Mouse (Mus musculus): ENCODE measurements around the gene Phf23. TPM values are rescaled to one million over a fixed set of nuclear protein-coding genes. Genes with fewer than 3 reads are reported as not detected.

Gene Phf23
- polyA plus RNA-seq, 1 experiment from 2014 or later: 64.9 TPM

- ATAC-seq (ENCODE audit: insufficient number of reproducible peaks, low FRiP score, low TSS enrichment, low read depth) (no peak), DNase-seq (ENCODE audit: low spot score) (no peak)
- no peak overlapping the region for H3K9ac ChIP-seq (ENCODE audit: low read length)
- H3K4me2 ChIP-seq (ENCODE audit: low read depth, severe bottlenecking): no peak overlapping the region
- 95% methylated on average over 28 of the region's 28 CpGs for WGBS
- peaks cover 43% of the 10 kb centered on the region for H3K4me1 ChIP-seq (ENCODE audit: control insufficient read depth, insufficient read depth, low read length)
- no peaks in the 10 kb centered on the region for H3K9me3 ChIP-seq (ENCODE audit: control insufficient read depth, low read length)
- no peak overlapping the region for H3K27ac ChIP-seq (replicated peaks; ENCODE audit: low read depth, low read length)
- H3K4me3 ChIP-seq (ENCODE audit: low read depth, low read length): no peak overlapping the region
- no peaks in the 10 kb centered on the region for H3K27me3 ChIP-seq (ENCODE audit: control insufficient read depth, insufficient read depth, low read length)
- H3K36me3 ChIP-seq (ENCODE audit: control insufficient read depth, insufficient read depth, low read length): peaks cover 12% of the 10 kb centered on the region
These were observed 35.2 kb downstream of the Phf23 start for GRCm38 (mm10) chr11:70030651-70031320.

GRCm38 (mm10) chr11:70031321-70031670 is 35.7 kb downstream of the Phf23 start:
- DNase-seq (ENCODE audit: low spot score) (no peak), ATAC-seq (ENCODE audit: insufficient number of reproducible peaks, low FRiP score, low TSS enrichment, low read depth) (no peak)
- H3K4me2 ChIP-seq (ENCODE audit: low read depth, severe bottlenecking): no peak overlapping the region
- no peak overlapping the region for H3K4me3 ChIP-seq (ENCODE audit: low read depth, low read length)
- peaks cover 12% of the 10 kb centered on the region for H3K36me3 ChIP-seq (ENCODE audit: control insufficient read depth, insufficient read depth, low read length)
- no peaks in the 10 kb centered on the region for H3K9me3 ChIP-seq (ENCODE audit: control insufficient read depth, low read length)
- no peaks in the 10 kb centered on the region for H3K27me3 ChIP-seq (ENCODE audit: control insufficient read depth, insufficient read depth, low read length)
- 97% methylated on average over 11 of the region's 11 CpGs for WGBS
- peaks cover 38% of the 10 kb centered on the region for H3K4me1 ChIP-seq (ENCODE audit: control insufficient read depth, insufficient read depth, low read length)
- no peak overlapping the region for H3K9ac ChIP-seq (ENCODE audit: low read length)
- H3K27ac ChIP-seq (replicated peaks; ENCODE audit: low read depth, low read length): no peak overlapping the region

GRCm38 (mm10) chr11:70038174-70038573 is 42.6 kb downstream of the Phf23 start:
- no peak overlapping the region for H3K9ac ChIP-seq (ENCODE audit: low read length)
- no peaks in the 10 kb centered on the region for H3K9me3 ChIP-seq (ENCODE audit: control insufficient read depth, low read length)
- no peaks in the 10 kb centered on the region for H3K4me1 ChIP-seq (ENCODE audit: control insufficient read depth, insufficient read depth, low read length)
- 72% methylated on average over 7 of the region's 7 CpGs for WGBS
- no peak overlapping the region for H3K4me3 ChIP-seq (ENCODE audit: low read depth, low read length)
- no peaks in the 10 kb centered on the region; the same call in 1 of the 2 replicates for H3K36me3 ChIP-seq (ENCODE audit: control insufficient read depth, insufficient read depth, low read length)
- H3K4me2 ChIP-seq (ENCODE audit: low read depth, severe bottlenecking): no peak overlapping the region
- H3K27me3 ChIP-seq (ENCODE audit: control insufficient read depth, insufficient read depth, low read length): no peaks in the 10 kb centered on the region
- ATAC-seq (ENCODE audit: insufficient number of reproducible peaks, low FRiP score, low TSS enrichment, low read depth) (no peak), DNase-seq (ENCODE audit: low spot score) (no peak)
- H3K27ac ChIP-seq (replicated peaks; ENCODE audit: low read depth, low read length): no peak overlapping the region

- WGBS: 86% methylated on average over 10 of the region's 10 CpGs
- Histone ChIP-seq H3K4me2 (ENCODE audit: low read depth, severe bottlenecking) (no peak overlapping the region), H3K36me3 (ENCODE audit: control insufficient read depth, insufficient read depth, low read length) (peaks cover 6% of the 10 kb centered on the region), H3K9ac (ENCODE audit: low read length) (no peak overlapping the region), H3K4me3 (ENCODE audit: low read depth, low read length) (no peak overlapping the region), H3K4me1 (ENCODE audit: control insufficient read depth, insufficient read depth, low read length) (no peaks in the 10 kb centered on the region), H3K9me3 (ENCODE audit: control insufficient read depth, low read length) (no peaks in the 10 kb centered on the region), H3K27me3 (ENCODE audit: control insufficient read depth, insufficient read depth, low read length) (no peaks in the 10 kb centered on the region), H3K27ac (replicated peaks; ENCODE audit: low read depth, low read length) (no peak overlapping the region)
- DNase-seq (ENCODE audit: low spot score): no peak
- ATAC-seq (ENCODE audit: insufficient number of reproducible peaks, low FRiP score, low TSS enrichment, low read depth): no peak
These were observed 44.1 kb downstream of the Phf23 start for GRCm38 (mm10) chr11:70039631-70040030.

- Histone ChIP-seq H3K4me3 (ENCODE audit: low read depth, low read length) (no peak overlapping the region), H3K27ac (replicated peaks; ENCODE audit: low read depth, low read length) (no peak overlapping the region), H3K27me3 (ENCODE audit: control insufficient read depth, insufficient read depth, low read length) (no peaks in the 10 kb centered on the region), H3K9ac (ENCODE audit: low read length) (no peak overlapping the region), H3K4me2 (ENCODE audit: low read depth, severe bottlenecking) (no peak overlapping the region), H3K36me3 (ENCODE audit: control insufficient read depth, insufficient read depth, low read length) (peaks cover 6% of the 10 kb centered on the region), H3K4me1 (ENCODE audit: control insufficient read depth, insufficient read depth, low read length) (no peaks in the 10 kb centered on the region), H3K9me3 (ENCODE audit: control insufficient read depth, low read length) (no peaks in the 10 kb centered on the region)
- WGBS: 88% methylated on average over 7 of the region's 7 CpGs
- no peak for DNase-seq (ENCODE audit: low spot score)
- no peak for ATAC-seq (ENCODE audit: insufficient number of reproducible peaks, low FRiP score, low TSS enrichment, low read depth)
These were observed 44.6 kb downstream of the Phf23 start for GRCm38 (mm10) chr11:70040184-70040583.

- no peaks in the 10 kb centered on the region for H3K4me1 ChIP-seq (ENCODE audit: control insufficient read depth, insufficient read depth, low read length)
- no peaks in the 10 kb centered on the region for H3K27me3 ChIP-seq (ENCODE audit: control insufficient read depth, insufficient read depth, low read length)
- H3K4me3 ChIP-seq (ENCODE audit: low read depth, low read length): no peak overlapping the region
- ATAC-seq (ENCODE audit: insufficient number of reproducible peaks, low FRiP score, low TSS enrichment, low read depth) (no peak), DNase-seq (ENCODE audit: low spot score) (no peak)
- H3K36me3 ChIP-seq (ENCODE audit: control insufficient read depth, insufficient read depth, low read length): peaks cover 6% of the 10 kb centered on the region
- no peak overlapping the region for H3K9ac ChIP-seq (ENCODE audit: low read length)
- H3K27ac ChIP-seq (replicated peaks; ENCODE audit: low read depth, low read length): no peak overlapping the region
- WGBS: 88% methylated on average over 23 of the region's 23 CpGs
- no peaks in the 10 kb centered on the region for H3K9me3 ChIP-seq (ENCODE audit: control insufficient read depth, low read length)
- H3K4me2 ChIP-seq (ENCODE audit: low read depth, severe bottlenecking): no peak overlapping the region
These were observed 46.9 kb downstream of the Phf23 start for GRCm38 (mm10) chr11:70042309-70043085.

- DNase-seq (ENCODE audit: low spot score) (no peak), ATAC-seq (ENCODE audit: insufficient number of reproducible peaks, low FRiP score, low TSS enrichment, low read depth) (no peak)
- no peaks in the 10 kb centered on the region for H3K9me3 ChIP-seq (ENCODE audit: control insufficient read depth, low read length)
- H3K27me3 ChIP-seq (ENCODE audit: control insufficient read depth, insufficient read depth, low read length): no peaks in the 10 kb centered on the region
- H3K27ac ChIP-seq (replicated peaks; ENCODE audit: low read depth, low read length): no peak overlapping the region
- H3K9ac ChIP-seq (ENCODE audit: low read length): no peak overlapping the region
- H3K4me2 ChIP-seq (ENCODE audit: low read depth, severe bottlenecking): no peak overlapping the region
- H3K4me3 ChIP-seq (ENCODE audit: low read depth, low read length): no peak overlapping the region
- WGBS: 83% methylated on average over 7 of the region's 7 CpGs
- peaks cover 6% of the 10 kb centered on the region for H3K36me3 ChIP-seq (ENCODE audit: control insufficient read depth, insufficient read depth, low read length)
- no peaks in the 10 kb centered on the region for H3K4me1 ChIP-seq (ENCODE audit: control insufficient read depth, insufficient read depth, low read length)
These were observed 48.1 kb downstream of the Phf23 start for GRCm38 (mm10) chr11:70043665-70044064.

- WGBS: 41% methylated on average over 9 of the region's 9 CpGs
- no peak overlapping the region for H3K27ac ChIP-seq (replicated peaks; ENCODE audit: low read depth, low read length)
- no peak overlapping the region for H3K4me3 ChIP-seq (ENCODE audit: low read depth, low read length)
- H3K27me3 ChIP-seq (ENCODE audit: control insufficient read depth, insufficient read depth, low read length): no peaks in the 10 kb centered on the region
- ATAC-seq (ENCODE audit: insufficient number of reproducible peaks, low FRiP score, low TSS enrichment, low read depth) (no peak), DNase-seq (ENCODE audit: low spot score) (no peak)
- H3K9ac ChIP-seq (ENCODE audit: low read length): no peak overlapping the region
- no peaks in the 10 kb centered on the region for H3K9me3 ChIP-seq (ENCODE audit: control insufficient read depth, low read length)
- H3K36me3 ChIP-seq (ENCODE audit: control insufficient read depth, insufficient read depth, low read length): peaks cover 6% of the 10 kb centered on the region
- H3K4me2 ChIP-seq (ENCODE audit: low read depth, severe bottlenecking): no peak overlapping the region
- H3K4me1 ChIP-seq (ENCODE audit: control insufficient read depth, insufficient read depth, low read length): no peaks in the 10 kb centered on the region
These were observed 49.9 kb downstream of the Phf23 start for GRCm38 (mm10) chr11:70045435-70045834.

Measured in limb, embryonic 11.5 days (tissue).